Mouse (Mus musculus): ENCODE measurements around the gene Smcr8.

DNA sequence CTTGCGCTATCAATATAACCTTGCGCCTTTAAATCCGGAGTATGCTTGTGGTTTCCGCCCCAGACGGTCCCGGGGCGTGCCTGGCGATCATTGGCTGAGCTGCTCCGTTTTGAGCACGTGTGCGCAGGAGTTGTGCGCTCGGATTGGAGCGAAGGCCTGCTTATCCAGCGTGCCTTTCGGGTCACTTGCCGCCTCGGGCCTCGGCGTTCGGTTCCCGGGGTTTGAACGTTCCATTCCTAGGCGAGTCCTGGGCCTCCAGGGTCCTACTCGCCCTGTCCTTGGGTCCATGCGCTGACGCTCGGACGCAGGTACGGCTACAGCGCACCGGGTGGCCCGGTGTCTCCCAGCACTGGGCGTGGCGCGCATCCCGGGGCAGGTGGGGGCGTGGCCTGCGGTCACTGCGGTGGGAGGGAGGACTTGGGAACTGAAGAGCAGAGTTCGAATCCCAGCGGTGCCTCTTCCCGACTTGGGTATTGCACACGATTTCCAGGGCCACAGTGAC lies 49.0 kb upstream of the Smcr8 start, which contains the start of gene Mief2:
- TF ChIP-seq CTCF (IDR thresholded peaks at IDR 0.05; ENCODE audit: control insufficient read depth, insufficient read depth, low read length) = no peak
- TF ChIP-seq POLR2A (IDR thresholded peaks at IDR 0.05; ENCODE audit: borderline replicate concordance, control insufficient read depth, low read depth, low read length) = peak; percentile 51; the same call in 1 of the 2 replicates

Measured in bone marrow, adult 2 months (tissue).